Mouse (Mus musculus) bone marrow, adult 2 months (tissue): ENCODE measurements around the gene Olfr68. TPM values are rescaled to one million over a fixed set of nuclear protein-coding genes. Genes with fewer than 3 reads are reported as not detected.
A peak's percentile ranks its signal among the peaks of the same experiment; 100 is the strongest.
"Not testable (repeated sequence)": the region's sequence is repeated elsewhere in the genome, so short reads cannot be mapped to it uniquely, and the experiment has no call there.

ENCODE experiments used
- H3K27ac ChIP-seq: fragments of 200-500 bp; 2 replicates; pipeline ENCODE4 v1.5.1; 2012; ENCODE audit warnings: low read depth, mild to moderate bottlenecking, control low read depth, inconsistent platforms, low read length; ENCODE audit not compliant: control insufficient read depth, poor library complexity, insufficient read depth
- H3K4me1 ChIP-seq: fragments of 200-500 bp; 2 replicates; pipeline ENCODE4 v1.6.1; 2011; ENCODE audit warnings: low read length; ENCODE audit not compliant: control insufficient read depth, insufficient read depth
- H3K4me3 ChIP-seq: fragments of 200-500 bp; replicated peaks from 2 replicates; pipeline ENCODE3; 2011; ENCODE audit warnings: mild to moderate bottlenecking, low read depth, low read length, control low read depth; ENCODE audit not compliant: control insufficient read depth
- CTCF ChIP-seq: fragments of 200-500 bp; IDR thresholded peaks from 2 replicates; pipeline ENCODE4 v1.5.1; 2011; ENCODE audit warnings: low read length, control low read depth; ENCODE audit not compliant: control insufficient read depth, insufficient read depth
- POLR2A ChIP-seq: fragments of 200-500 bp; IDR thresholded peaks from 2 replicates; pipeline ENCODE4 v1.6.1; 2011; ENCODE audit warnings: low read depth, mild to moderate bottlenecking, control low read depth, low read length, borderline replicate concordance; ENCODE audit not compliant: control insufficient read depth
- WGBS: fragments of 180-500 bp; shearing (Covaris S2); methylation state at CpG from one replicate; pipeline ENCODE4 v1.1.7; 2018; 5-methylcytosine and 5-hydroxymethylcytosine counted together
- polyA plus RNA-seq: library from polyadenylated mRNA; stranded (reverse); fragments of >200 nt; gene quantifications from 2 replicates; pipeline ENCODE4 v1.2.4, GENCODE M21; 2011; ENCODE audit warnings: low replicate concordance; ENCODE audit not compliant: missing spikeins, insufficient read depth, insufficient read length

The Olfr68 gene
- polyA plus RNA-seq, 1 experiment, result not detected

DNA sequence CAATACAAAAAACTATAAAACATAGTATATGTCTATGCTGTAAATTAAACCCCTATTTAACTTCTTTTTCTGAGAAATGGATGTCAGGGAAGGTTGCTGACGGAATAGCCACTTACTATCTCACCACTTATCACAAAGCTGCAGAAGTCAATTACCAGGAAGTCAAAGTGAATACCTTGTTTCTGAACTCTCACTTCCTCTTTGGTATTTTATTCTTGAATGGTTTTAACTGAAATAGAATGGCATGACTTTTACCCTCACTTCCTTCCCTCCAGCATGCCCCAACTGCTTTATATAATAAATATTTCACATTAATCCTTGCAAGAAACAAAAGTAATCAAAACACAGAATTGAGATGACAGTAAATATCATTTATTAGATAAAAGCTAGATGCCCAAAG is 32.7 kb upstream of the Olfr68 start:
- Histone ChIP-seq H3K27ac (peak overlapping the region; percentile 94), H3K4me1 (no peaks in the 10 kb centered on the region; the same call in 1 of the 2 replicates), H3K4me3 (peak overlapping the region; percentile 65)
- TF ChIP-seq CTCF, result no peak
- no peak for TF ChIP-seq POLR2A
- WGBS, result 0% methylated on average over 1 of the region's 1 CpGs

DNA sequence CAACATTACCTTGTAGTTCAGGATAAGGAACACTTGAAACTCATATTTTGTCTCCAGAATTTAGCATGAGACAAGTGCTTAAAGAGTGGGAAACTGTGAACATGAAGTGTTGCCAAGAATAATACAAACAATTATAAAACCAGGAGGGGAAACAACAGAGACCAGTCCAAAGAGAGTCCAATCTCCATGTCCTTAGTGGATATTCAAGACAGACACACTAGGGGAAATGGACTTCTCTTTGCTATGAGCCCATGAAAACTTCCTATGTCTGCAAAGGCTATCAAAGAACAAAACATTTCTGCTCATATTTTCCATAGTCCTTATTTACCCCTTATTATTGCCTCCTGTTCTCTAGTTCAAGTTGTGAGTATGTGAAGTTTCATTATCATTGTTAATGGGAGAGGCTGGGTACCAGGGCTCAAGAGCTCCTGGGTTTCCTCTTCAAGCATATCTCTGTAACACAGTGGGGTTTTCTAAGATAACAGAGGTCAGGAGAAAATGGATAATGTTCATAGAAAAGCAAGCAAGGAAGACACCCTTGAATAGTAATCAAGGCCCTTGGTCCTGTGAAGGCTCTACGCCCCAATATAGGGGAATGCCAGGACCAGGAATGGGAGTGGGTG is 31.8 kb upstream of the Olfr68 start:
- no peaks in the 10 kb centered on the region; the same call in 1 of the 2 replicates for H3K4me1 ChIP-seq
- WGBS, result 64% methylated on average over 1 of the region's 1 CpGs
- no peak for TF ChIP-seq POLR2A
- no peak for TF ChIP-seq CTCF
- H3K4me3 ChIP-seq, result peak overlapping the region; percentile 34
- H3K27ac ChIP-seq, result no peak overlapping the region

DNA sequence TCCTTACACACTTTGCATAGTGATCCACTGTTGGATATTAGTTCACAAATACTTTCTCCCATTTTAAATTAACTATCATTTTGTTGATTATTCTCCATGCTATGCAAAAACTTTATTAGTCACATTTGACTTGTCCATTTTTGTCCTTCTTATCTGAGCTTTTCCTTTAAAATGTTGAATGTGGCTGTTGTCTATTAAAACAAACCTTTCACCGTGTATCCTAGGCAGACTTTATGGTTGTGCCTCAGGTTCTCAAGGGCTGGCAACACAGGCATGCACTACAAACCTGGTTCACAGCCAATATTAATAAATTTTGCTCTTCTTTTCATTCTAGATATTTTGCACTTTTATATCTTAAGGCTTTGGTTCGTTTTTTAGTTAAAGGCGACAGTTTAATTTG is 31.2 kb upstream of the Olfr68 start:
- H3K4me3 ChIP-seq, result no peak overlapping the region
- H3K4me1 ChIP-seq, result no peaks in the 10 kb centered on the region; the same call in 1 of the 2 replicates
- H3K27ac ChIP-seq, result no peak overlapping the region
- TF ChIP-seq CTCF (no peak), POLR2A (no peak)
- WGBS, result 62% methylated on average over 3 of the region's 3 CpGs

DNA sequence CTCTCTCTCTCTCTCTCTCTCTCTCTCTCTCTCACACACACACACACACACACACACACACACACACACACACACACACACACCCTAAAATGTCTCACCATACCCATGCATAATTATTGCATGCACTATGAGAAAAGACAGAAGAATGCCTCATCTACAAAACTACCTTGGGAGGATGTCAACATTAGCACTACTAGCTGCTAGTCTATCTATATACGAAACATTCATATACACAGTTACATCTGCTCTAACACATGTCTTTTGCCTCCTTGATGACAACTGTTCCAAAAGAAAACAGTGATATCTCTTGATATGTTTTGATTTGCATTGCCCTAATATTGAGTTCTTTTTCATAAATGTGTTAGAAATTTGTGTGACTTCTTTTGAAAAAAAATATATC is 30.8 kb upstream of the Olfr68 start:
- WGBS, result 53% methylated on average over 1 of the region's 1 CpGs
- H3K27ac ChIP-seq, result no peak overlapping the region
- no peaks in the 10 kb centered on the region; the same call in 1 of the 2 replicates for H3K4me1 ChIP-seq
- TF ChIP-seq POLR2A (no peak), CTCF (no peak)
- H3K4me3 ChIP-seq, result no peak overlapping the region

DNA sequence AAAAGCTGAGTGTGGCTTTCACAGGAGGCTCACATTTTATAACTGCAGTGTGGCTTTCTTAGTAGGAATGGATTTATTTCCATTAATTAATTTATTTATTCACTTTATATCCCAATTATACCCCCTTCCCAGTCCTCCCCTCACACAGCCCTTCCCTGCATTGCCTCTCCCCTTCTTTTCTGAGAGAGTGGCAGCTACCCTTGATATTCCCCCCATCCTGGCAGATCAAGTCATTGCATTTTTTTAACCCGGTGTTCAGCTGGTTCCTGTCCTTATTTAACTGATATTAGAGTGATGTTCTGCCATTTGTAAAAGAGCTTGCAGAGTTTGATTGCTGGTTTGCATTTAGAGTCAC is 30.3 kb upstream of the Olfr68 start:
- WGBS, result 14% methylated on average over 1 of the region's 1 CpGs
- H3K4me1 ChIP-seq, result no peaks in the 10 kb centered on the region; the same call in 1 of the 2 replicates
- H3K27ac ChIP-seq, result peak overlapping the region; percentile 67; the same call in 1 of the 2 replicates
- no peak overlapping the region for H3K4me3 ChIP-seq
- TF ChIP-seq POLR2A (no peak), CTCF (no peak)

DNA sequence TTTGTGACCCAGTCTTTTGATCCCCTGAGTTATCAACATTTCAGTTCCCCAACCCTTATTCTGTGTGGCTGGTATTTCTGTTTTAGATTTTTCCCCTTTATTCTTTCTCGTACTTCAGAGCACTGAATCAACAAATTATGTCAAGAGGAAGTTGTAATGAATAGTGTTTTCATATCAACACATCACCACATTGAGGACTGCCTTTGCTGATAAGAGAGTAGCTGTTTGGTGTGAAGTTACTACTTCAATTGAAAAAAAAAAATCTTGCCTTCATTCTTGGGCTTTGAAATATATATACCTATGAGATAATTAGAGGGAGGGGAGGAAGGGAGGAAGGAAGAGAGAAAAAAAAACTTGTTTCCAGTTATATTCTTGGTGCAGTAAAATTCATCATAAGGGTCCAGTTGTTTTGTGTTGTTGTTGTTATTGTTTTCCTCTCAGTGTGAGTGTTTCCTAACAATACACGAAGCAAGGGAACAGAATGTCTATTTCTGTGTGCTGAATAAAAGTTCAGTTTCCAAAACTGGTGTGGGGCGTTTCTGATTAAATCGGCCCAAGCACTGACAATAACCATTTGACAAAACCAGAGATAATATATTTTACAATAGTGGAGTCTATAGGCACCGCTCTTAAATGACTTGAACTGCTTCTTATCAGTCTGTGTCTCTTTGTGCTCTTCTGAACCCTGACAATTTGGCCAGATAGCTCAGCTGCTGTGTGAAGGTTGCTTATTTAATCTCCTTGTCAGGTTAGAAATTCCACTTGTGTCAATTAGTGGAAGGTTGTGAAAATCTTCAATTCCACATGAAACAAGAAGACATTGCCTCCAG is 29.7 kb upstream of the Olfr68 start:
- H3K27ac ChIP-seq, result no peak overlapping the region
- H3K4me1 ChIP-seq, result no peaks in the 10 kb centered on the region; the same call in 1 of the 2 replicates
- no peak for TF ChIP-seq CTCF
- TF ChIP-seq POLR2A, result no peak
- whole genome bisulfite sequencing, result 21% methylated on average over 5 of the region's 5 CpGs
- H3K4me3 ChIP-seq, result no peak overlapping the region

DNA sequence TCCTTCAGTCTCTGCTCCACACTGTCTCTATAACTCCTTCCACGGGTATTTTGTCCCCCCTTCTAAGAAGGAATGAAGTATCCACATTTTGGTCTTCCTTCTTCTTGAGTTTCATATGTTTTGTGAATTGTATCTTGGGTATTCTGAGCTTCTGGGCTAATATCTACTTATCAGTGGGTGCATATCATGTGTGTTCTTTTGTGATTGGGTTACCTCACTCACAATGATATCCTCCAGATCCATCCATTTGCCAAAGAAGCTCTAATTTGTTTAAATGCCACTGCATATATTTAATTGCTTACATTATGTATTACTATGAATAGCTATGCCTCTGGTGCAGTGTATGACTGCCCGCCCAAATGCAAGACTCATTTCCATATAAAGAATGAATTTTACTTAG is 28.6 kb upstream of the Olfr68 start:
- H3K4me3 ChIP-seq, H3K4me1 ChIP-seq, H3K27ac ChIP-seq: not testable (repeated sequence)
- WGBS, result 50% methylated on average over 2 of the region's 2 CpGs

DNA sequence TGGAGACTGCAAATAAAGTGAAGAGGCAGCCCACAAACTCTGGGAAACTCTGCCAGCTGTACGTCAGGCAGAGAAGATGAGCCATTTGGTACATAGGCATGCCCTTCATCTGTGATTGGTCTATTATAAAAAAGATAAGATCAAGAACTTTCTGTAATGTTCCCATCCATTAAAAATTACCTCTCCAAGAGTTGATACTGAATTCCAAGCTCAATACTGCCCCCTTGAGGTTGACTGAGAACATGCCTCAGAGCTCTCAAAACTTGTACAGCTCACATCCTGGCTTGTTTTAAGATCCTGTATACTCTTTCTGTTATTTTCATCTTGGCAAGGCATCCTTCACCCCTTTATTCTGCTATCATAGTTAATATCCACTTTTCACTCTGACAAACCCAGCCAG is 27.4 kb upstream of the Olfr68 start:
- H3K4me3 ChIP-seq, result no peak overlapping the region
- H3K4me1 ChIP-seq, result no peaks in the 10 kb centered on the region
- TF ChIP-seq CTCF, result peak; percentile 14; the same call in 1 of the 2 replicates
- no peak for TF ChIP-seq POLR2A
- no peak overlapping the region for H3K27ac ChIP-seq
- 44% methylated on average over 1 of the region's 1 CpGs for WGBS
